Mouse (Mus musculus) kidney, embryonic 14.5 days (tissue): Measurements from ENCODE around the gene Fgf8. TPM values are rescaled to one million over a fixed set of nuclear protein-coding genes. Genes with fewer than 3 reads are reported as not detected.
A peak's percentile ranks its signal among the peaks of the same experiment; 100 is the strongest.

Source experiments
- ATAC-seq: fragments of 200-750 bp; cut with Nextera tagmentation; 2 replicates; pipeline ENCODE4 v1.8.0; 2017; ENCODE audit warnings: moderate number of reproducible peaks, mild to moderate bottlenecking, moderate TSS enrichment, moderate library complexity; ENCODE audit not compliant: low FRiP score, low TSS enrichment
- H3K27ac ChIP-seq: fragments of 300-500 bp; sonication (generic); 2 replicates; pipeline ENCODE4 v1.5.1; 2014; ENCODE audit warnings: low read depth, mild to moderate bottlenecking, low read length, moderate library complexity, mixed read lengths
- H3K27me3 ChIP-seq: fragments of 300-500 bp; sonication (generic); 2 replicates; pipeline ENCODE4 v1.6.1; 2014; ENCODE audit warnings: mild to moderate bottlenecking, low read length; ENCODE audit not compliant: control insufficient read depth, insufficient read depth
- H3K36me3 ChIP-seq: fragments of 300-500 bp; sonication (generic); 2 replicates; pipeline ENCODE4 v1.6.1; 2014; ENCODE audit warnings: low read length, mixed read lengths; ENCODE audit not compliant: control insufficient read depth, insufficient read depth
- H3K4me1 ChIP-seq: fragments of 300-500 bp; sonication (generic); 2 replicates; pipeline ENCODE4 v1.6.1; 2014; ENCODE audit warnings: low read length, mixed read lengths; ENCODE audit not compliant: control insufficient read depth, insufficient read depth
- H3K4me2 ChIP-seq: fragments of 300-500 bp; sonication (generic); replicated peaks from 2 replicates; pipeline ENCODE4 v1.6.1; 2014; ENCODE audit warnings: low read depth, mild to moderate bottlenecking, low read length
- H3K4me3 ChIP-seq: fragments of 300-500 bp; sonication (generic); 2 replicates; pipeline ENCODE4 v1.5.1; 2014; ENCODE audit warnings: mild to moderate bottlenecking, low read length
- H3K9ac ChIP-seq: fragments of 300-500 bp; sonication (generic); 2 replicates; pipeline ENCODE4 v1.6.1; 2014; ENCODE audit warnings: low read depth, mild to moderate bottlenecking, low read length, moderate library complexity
- H3K9me3 ChIP-seq: fragments of 300-500 bp; sonication (generic); 2 replicates; pipeline ENCODE4 v1.6.1; 2016; ENCODE audit warnings: low read length; ENCODE audit not compliant: control insufficient read depth
- WGBS: fragments of 180-500 bp; shearing (Covaris S2); extraction: QIAGEN DNeasy Blood & Tissue Kit; methylation state at CpG from one replicate; pipeline ENCODE4 v1.1.7; 2014; 5-methylcytosine and 5-hydroxymethylcytosine counted together
- polyA plus RNA-seq: library from polyadenylated mRNA; unstranded; fragments of >200 nt; fragmentation: Nextera tagmentation; extraction: Ambion mirVana; gene quantifications from 2 replicates; pipeline ENCODE4 v1.2.1, GENCODE M21; 2014

Gene Fgf8
- polyA plus RNA-seq, 1 experiment from 2014 or later, result 25.1 TPM

GRCm38 (mm10) chr19:45751881-45752280 is 9.2 kb upstream of the Fgf8 start:
- Histone ChIP-seq H3K27ac (no peak overlapping the region), H3K4me3 (no peak overlapping the region), H3K4me1 (peaks cover 11% of the 10 kb centered on the region; the same call in 1 of the 2 replicates), H3K4me2 (no peak overlapping the region), H3K36me3 (peaks cover 51% of the 10 kb centered on the region), H3K9ac (no peak overlapping the region), H3K27me3 (no peaks in the 10 kb centered on the region), H3K9me3 (no peaks in the 10 kb centered on the region)
- ATAC-seq, result no peak
- WGBS, result 86% methylated on average over 7 of the region's 7 CpGs

GRCm38 (mm10) chr19:45749243-45750043 is 6.7 kb upstream of the Fgf8 start, which contains the start of gene Npm3:
Gene Npm3, minus strand, starts transcription at chr19:45749591.
- under 1% methylated on average over 55 of the region's 60 CpGs for WGBS
- peak; percentile 65 for ATAC-seq
- Histone ChIP-seq H3K4me3 (peak within 1 kb of the TSS; percentile 87), H3K9ac (peak within 1 kb of the TSS; percentile 90), H3K4me1 (peaks cover 24% of the 10 kb centered on the region; the same call in 1 of the 2 replicates), H3K36me3 (peaks cover 27% of the 10 kb centered on the region), H3K27ac (no peak within 1 kb of the TSS), H3K27me3 (peaks cover 13% of the 10 kb centered on the region), H3K9me3 (no peaks in the 10 kb centered on the region), H3K4me2 (peak within 1 kb of the TSS; percentile 92)

- Histone ChIP-seq H3K36me3 (peaks cover 20% of the 10 kb centered on the region), H3K27me3 (peaks cover 19% of the 10 kb centered on the region), H3K9ac (peak overlapping the region; percentile 90), H3K27ac (no peak overlapping the region), H3K4me1 (peaks cover 24% of the 10 kb centered on the region; the same call in 1 of the 2 replicates), H3K4me3 (peak overlapping the region; percentile 87), H3K9me3 (no peaks in the 10 kb centered on the region), H3K4me2 (peak overlapping the region; percentile 92)
- under 1% methylated on average over 29 of the region's 33 CpGs for WGBS
- peak; percentile 24 for ATAC-seq
These were observed 6.1 kb upstream of the Fgf8 start for GRCm38 (mm10) chr19:45748691-45749242.

GRCm38 (mm10) chr19:45748206-45748605 is 5.5 kb upstream of the Fgf8 start:
- ATAC-seq, result no peak
- Histone ChIP-seq H3K4me2 (peak overlapping the region; percentile 92), H3K36me3 (peaks cover 17% of the 10 kb centered on the region), H3K27me3 (peaks cover 25% of the 10 kb centered on the region), H3K4me3 (peak overlapping the region; percentile 87), H3K9ac (peak overlapping the region; percentile 90; the same call in 1 of the 2 replicates), H3K27ac (no peak overlapping the region), H3K4me1 (peaks cover 24% of the 10 kb centered on the region; the same call in 1 of the 2 replicates), H3K9me3 (no peaks in the 10 kb centered on the region)
- 53% methylated on average over 9 of the region's 9 CpGs for WGBS

- peaks cover 25% of the 10 kb centered on the region; the same call in 1 of the 2 replicates for H3K4me1 ChIP-seq
- no peak overlapping the region for H3K9ac ChIP-seq
- H3K4me3 ChIP-seq, result no peak overlapping the region
- 19% methylated on average over 11 of the region's 11 CpGs for WGBS
- no peaks in the 10 kb centered on the region for H3K9me3 ChIP-seq
- no peak overlapping the region for H3K27ac ChIP-seq
- H3K4me2 ChIP-seq, result no peak overlapping the region
- H3K36me3 ChIP-seq, result peaks cover 10% of the 10 kb centered on the region
- peaks cover 35% of the 10 kb centered on the region for H3K27me3 ChIP-seq
- no peak for ATAC-seq
These were observed 4.5 kb upstream of the Fgf8 start for GRCm38 (mm10) chr19:45747028-45747867.

- H3K4me1 ChIP-seq, result peaks cover 33% of the 10 kb centered on the region; the same call in 1 of the 2 replicates
These were observed 3.7 kb upstream of the Fgf8 start for GRCm38 (mm10) chr19:45746153-45747020.

GRCm38 (mm10) chr19:45745344-45746152 is 2.8 kb upstream of the Fgf8 start:
- 4% methylated on average over 32 of the region's 32 CpGs for WGBS
- no peak for ATAC-seq
- Histone ChIP-seq H3K4me3 (no peak overlapping the region), H3K27me3 (peaks cover 50% of the 10 kb centered on the region), H3K4me1 (peaks cover 34% of the 10 kb centered on the region; the same call in 1 of the 2 replicates), H3K9me3 (no peaks in the 10 kb centered on the region), H3K9ac (no peak overlapping the region), H3K4me2 (no peak overlapping the region; the same call in 1 of the 2 replicates), H3K36me3 (peaks cover 1% of the 10 kb centered on the region; the same call in 1 of the 2 replicates), H3K27ac (no peak overlapping the region)

More at GRCm38 (mm10) chr19:45746153-45747020, 3.7 kb upstream of the Fgf8 start:
- no peaks in the 10 kb centered on the region for H3K9me3 ChIP-seq
- H3K4me2 ChIP-seq, result no peak overlapping the region; the same call in 1 of the 2 replicates
- peaks cover 3% of the 10 kb centered on the region; the same call in 1 of the 2 replicates for H3K36me3 ChIP-seq
- H3K4me3 ChIP-seq, result no peak overlapping the region
- H3K27me3 ChIP-seq, result peaks cover 43% of the 10 kb centered on the region
- ATAC-seq, result 0 out of 2 replicates have a peak, but pooled peaks have one; percentile 7
- WGBS, result 10% methylated on average over 29 of the region's 29 CpGs
- H3K27ac ChIP-seq, result no peak overlapping the region
- no peak overlapping the region for H3K9ac ChIP-seq
